Mouse (Mus musculus): ENCODE data around the gene Eif4h.
A peak's percentile ranks its signal among the peaks of the same experiment; 100 is the strongest.

The Eif4h gene

DNA sequence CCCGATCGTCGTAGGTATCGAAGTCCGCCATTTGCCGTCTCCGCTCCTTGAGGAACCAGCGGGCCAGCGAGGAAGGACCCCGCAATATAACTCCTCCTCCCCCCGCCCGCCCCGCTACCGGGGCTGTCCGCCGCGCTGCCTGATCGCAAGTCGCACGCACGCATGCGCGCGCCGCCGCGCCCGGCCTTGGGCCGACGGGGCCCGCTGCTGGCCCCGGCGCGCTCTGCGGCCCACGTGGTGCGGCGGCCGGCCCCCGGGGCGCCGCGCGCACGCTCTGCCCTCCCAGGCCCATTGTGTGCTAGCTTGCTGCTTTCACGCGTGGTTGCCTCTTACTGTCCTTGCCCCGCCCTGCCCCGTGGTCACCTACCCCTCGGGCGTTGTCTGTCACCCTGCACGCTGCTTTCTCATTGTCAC is at the start of gene Eif4h:
Gene Eif4h (minus strand): TSS at position 222 of the 414 bp plus-strand sequence.
- DNase-seq = peak; percentile 98

- DNase-seq = peak; percentile 100
Measured at GRCm38 (mm10) chr5:134688718-134689284, 49.5 kb upstream of the Eif4h start.

GRCm38 (mm10) chr5:134688086-134688717 is 48.9 kb upstream of the Eif4h start, which contains the start of gene Limk1:
TSS of gene Limk1 (minus strand) at chr5:134688598.
- no peak for DNase-seq

DNA sequence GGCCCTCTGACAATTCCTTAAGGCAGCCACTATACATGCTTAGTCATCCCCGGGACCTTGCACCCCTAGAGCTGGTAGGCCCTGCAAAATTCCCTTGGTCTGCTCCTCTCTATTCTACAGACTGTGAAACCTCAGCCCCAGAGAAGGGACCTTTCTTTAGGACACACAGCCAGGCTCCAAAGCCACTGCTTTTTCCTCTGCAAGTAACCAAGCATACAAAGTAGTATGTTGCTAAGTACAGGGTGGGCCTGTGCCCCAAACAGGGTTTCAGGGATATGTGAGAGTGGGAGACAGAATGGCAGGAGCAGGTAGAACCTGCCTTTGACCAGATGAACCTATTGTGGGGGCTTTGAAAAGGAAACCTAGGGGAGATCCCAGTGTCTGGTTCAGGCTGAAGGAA is 47.9 kb upstream of the Eif4h start:
- no peak for DNase-seq

DNA sequence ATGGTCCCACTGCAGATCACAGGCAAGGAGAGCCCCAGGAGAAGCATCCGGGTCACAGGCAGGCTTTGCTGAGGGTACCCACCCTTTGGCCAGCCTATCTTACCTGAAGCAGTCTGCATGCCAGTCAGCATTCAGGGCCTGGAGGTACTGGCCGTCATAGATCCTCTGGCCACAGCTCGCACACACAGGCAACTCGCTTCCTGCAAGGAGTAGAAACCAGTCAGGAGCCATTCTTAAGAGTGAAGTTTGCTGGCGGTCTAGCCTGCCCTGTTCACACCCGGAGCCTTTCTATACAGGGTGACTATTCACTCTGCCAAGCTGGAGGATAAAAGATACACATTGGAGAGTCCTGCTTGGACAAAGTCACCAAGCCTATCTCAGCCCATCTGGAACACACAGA is 47.3 kb upstream of the Eif4h start:
- no peak for DNase-seq

- no peak for DNase-seq
Measured at GRCm38 (mm10) chr5:134684398-134684797, 45.1 kb upstream of the Eif4h start.

- DNase-seq = no peak
Measured at GRCm38 (mm10) chr5:134683813-134684212, 44.5 kb upstream of the Eif4h start.

DNA sequence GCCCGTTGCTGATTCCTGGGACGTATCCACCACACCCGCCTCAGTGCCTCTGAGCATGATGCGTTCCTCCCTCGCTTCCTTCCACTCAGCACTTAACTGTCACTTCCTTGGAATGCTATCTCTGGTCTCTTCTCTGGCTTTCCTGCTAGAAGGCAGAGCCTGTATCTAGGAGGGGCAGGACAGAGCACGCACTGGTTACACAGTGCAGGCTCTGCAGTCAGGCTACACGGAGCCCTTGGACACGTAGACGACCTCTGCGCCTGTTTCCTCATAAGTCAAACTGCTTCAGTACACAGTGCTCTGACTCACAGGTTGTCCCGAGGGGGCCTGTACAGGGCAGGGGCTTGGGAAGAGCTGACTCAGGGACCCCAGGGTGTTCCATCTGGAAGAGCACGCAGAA is 40.9 kb upstream of the Eif4h start:
- peak; percentile 41 for DNase-seq

DNA sequence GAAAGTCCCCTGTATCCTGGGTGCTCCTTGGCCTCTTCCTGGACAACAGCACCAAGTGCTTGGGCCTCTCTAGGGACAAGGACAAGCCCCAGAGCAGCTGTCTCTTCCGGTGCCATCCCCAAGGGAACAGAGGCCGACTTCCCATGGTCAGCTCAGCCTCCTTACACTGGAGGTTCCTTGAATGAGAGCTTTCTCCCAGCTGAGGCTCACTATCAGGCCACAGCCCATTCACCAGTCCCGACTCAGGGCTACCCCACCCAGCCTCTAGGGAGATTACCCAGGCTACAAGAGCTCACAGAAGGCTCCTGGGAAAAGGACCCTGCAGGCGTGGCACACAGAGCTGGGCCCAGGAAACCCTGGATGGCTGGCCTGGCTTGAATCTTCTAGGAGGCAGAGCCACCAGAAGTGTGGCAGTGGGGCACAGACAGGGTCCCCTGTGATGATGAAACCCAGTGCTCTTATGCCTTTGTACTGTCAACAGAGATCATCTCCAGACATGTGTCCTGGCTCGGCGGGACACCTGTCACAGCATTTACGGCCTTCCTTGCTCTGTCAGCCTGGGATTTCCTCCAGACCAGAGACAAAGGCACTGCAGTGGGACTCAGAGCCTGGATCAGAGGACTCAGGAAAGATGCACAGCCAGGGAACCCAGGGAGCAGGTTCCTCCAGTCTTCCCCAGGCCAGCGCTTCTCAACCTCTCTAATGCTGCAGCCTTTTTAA is 39.7 kb upstream of the Eif4h start:
- DNase-seq = peak; percentile 43

DNA sequence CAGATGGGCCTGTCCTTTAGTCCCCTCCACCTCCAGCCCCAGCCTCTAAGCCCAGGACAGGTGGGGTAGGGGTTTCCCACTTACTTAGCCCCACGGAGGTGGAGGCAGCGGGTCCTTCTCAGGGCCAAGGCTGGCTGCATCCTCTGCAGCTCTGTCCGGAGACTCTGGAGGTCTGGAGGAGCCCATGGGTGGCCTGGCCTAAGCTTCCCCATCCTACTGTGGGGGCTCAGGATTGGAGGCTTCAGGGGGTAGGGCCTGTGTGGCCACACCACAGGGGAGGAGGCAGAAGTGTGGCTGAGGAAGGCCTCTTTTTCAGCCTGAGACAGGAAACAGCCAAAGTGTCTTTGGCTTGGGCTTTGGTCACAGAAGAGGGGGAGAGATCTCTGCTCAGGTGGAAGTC is 38.7 kb upstream of the Eif4h start:
- peak; percentile 17 for DNase-seq

GRCm38 (mm10) chr5:134677491-134677890 is 38.2 kb upstream of the Eif4h start:
- no peak for DNase-seq

- peak; percentile 88 for DNase-seq
Measured at GRCm38 (mm10) chr5:134675956-134676759, 36.9 kb upstream of the Eif4h start.

- no peak for DNase-seq
Measured at GRCm38 (mm10) chr5:134674977-134675376, 35.7 kb upstream of the Eif4h start.

GRCm38 (mm10) chr5:134672611-134673010 is 33.3 kb upstream of the Eif4h start:
- no peak for DNase-seq

- DNase-seq = no peak
Measured at GRCm38 (mm10) chr5:134672198-134672516, 32.9 kb upstream of the Eif4h start.

DNA sequence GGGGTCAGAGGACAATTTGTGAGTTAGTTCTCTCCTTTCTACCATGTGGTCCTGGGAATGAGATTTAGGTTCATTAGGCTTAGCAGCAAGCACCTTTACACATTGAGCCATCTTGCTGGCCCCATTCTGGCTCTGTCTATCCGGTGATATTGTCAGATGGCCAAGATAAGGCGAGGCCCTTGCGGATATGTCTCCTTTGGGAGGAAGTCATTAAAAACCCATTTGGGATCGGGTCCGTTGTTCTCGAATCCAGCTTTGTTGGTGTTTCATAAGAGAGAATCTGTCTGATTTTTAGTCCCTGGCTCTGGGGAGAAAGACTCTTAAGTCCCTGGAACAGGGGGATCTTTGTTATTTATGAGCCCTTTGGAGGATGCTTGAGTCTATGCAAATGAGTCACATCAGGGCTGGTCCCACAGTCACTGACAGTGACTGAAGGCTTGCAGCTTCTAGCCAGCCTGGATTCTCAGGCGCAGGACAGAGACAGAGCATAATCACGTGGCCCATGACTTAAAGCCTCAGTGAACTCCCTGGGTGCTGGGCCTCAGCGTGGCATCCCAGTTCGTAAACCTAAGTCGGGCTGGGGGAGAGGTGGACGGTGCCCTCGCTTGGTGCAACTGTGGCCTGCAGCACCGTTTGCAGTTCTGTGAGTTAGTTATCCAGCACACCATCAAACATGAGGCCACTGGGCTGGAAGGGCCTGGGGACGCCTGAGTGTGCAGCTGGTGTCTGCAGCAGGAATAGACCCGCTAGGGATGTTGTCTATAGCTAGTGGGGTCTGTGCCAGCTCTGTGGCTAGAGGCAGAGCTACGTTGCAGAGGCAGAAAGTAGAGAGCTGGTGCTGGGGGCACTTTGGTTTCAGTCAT is 32.3 kb upstream of the Eif4h start:
- peak; percentile 37 for DNase-seq

DNA sequence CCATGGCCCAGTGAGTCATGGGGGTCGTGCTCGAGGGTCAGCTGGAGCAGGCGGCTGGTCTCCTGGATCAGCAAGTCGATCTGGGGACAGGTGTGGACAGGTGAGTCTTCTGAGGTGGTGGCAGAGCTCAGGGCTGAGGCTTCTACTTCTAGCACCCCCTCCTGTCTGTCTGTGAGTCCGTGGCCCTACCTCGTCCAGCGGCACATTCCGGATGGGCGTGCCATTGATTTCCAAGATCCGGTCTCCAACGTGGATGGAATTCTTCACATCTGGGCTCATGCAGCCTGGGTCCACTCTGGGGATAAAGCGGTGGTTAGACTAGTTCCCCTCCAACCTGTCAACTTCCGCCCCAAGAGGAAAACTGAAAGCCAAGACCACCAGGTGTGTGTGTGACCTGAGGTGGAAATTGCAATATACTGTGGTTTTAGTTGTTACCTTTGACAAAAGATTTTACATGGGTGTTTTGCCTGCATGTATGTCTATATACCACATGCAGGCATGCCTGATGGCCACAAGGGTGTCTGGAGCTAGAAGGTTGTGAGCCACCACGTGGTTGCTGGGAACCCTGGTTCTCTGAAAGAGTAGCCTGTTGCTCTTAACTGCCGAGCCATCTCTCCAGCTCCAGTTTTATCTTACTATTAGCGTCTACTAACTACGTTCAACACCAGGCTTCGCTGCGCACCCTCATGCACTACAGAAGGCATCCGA is 29.9 kb upstream of the Eif4h start:
- no peak for DNase-seq

DNA sequence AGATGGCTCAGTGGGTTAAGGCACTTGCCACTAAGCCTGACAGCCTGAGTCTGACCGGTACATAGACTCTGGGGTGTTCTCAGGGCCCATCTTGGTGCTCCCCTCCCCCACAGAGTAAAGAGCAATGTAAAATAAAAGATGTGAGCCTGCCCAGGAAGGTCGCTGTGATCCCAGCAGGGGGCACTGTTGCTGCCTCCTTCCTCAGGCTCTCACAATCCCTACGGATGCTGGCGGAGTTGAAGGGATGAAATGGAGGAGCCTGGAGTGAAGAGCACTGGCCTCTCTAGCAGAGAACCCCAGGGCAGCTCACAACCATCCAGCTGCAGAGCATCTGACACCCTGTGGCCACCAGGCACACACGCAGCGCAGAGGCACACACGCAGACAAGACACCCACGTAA is 29.2 kb upstream of the Eif4h start:
- DNase-seq = peak; percentile 21

- DNase-seq = no peak
Measured at GRCm38 (mm10) chr5:134656708-134657107, 17.4 kb upstream of the Eif4h start.

DNA sequence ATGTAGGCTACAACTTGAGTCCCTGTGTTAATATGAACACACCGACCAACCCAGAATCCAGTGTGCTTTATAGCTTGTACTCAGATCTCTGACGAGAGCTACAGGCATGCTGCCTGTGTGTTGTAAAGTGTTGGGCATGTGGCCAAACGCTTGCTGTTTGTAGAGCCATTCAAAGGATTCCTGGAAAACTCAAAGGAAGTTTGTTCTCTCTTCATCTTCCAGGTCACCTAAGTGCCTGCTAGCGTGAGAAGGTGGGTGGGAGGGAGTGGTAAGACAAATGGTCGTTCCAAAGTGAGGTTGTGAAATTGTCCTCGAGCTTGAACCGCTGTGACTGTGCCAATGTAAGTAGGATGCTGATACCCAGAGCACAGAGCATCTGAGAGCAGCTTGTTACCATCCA is 12.7 kb upstream of the Eif4h start:
- peak; percentile 28 for DNase-seq

- peak; percentile 52 for DNase-seq
Measured at GRCm38 (mm10) chr5:134650926-134651325, 11.6 kb upstream of the Eif4h start.

GRCm38 (mm10) chr5:134648976-134649375 is 9.7 kb upstream of the Eif4h start:
- DNase-seq = peak; percentile 21

Data from kidney, postnatal 14 days (tissue).